Mouse (Mus musculus) left cerebral cortex, adult 8-10 months (tissue): ENCODE data around the gene 4930402H24Rik. TPM values are rescaled to one million over a fixed set of nuclear protein-coding genes. Genes with fewer than 3 reads are reported as not detected.
A peak's percentile ranks its signal among the peaks of the same experiment; 100 is the strongest.

Experiments used
- DNase-seq, 2 experiments: peaks; one replicate each; pipeline ENCODE4 v3.0.0; 2022; ENCODE audit warnings: low spot score in 2 of 2
- total RNA-seq, 4 experiments: library from RNA; stranded (reverse); gene quantifications; 2 replicates each; pipeline ENCODE4 v1.2.4; 2022

The 4930402H24Rik gene
- total RNA-seq, 4 experiments from 2014 or later = 79.2 to 90.2 (median 83.6) TPM

DNA sequence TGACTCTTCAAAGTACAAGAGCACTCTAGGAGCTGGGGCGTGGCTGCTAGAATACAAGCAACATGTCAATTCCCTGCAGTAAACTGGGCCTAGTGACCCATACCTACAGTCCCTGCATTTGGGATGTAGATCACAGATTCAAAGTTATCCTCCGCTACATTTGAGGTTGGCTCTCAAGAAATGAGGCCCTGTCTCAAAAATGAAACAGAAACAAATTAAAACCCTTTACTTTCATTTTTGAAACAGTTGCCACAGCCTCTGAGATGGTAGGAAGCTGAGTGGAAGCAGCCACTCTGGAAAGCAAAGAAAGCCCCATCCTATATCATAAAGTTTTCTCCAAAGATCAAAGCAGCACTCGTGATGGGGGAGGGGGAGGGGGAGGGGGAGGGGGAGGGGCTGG, 172.8 kb downstream of the 4930402H24Rik start:
- no peak for DNase-seq

DNA sequence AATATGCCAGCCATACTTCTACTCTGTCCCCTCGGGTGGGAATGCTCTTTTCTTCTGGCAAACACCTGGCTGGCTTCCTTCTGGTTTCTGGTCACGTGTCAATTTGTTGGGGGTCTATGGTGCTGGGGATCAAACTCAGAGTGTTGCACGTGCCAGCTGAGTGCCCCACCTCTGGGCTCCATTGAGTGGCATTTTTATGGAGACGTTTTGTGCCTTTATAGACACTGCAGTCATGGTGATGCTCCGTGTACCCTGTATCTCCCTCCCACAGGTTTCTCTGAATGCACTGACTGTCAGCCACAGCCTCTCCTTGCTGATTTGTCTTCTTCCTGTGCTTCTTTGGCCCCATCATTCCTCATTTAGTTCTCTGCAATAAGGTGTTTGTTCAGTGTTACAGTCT, 174.4 kb downstream of the 4930402H24Rik start:
- no peak for DNase-seq

DNA sequence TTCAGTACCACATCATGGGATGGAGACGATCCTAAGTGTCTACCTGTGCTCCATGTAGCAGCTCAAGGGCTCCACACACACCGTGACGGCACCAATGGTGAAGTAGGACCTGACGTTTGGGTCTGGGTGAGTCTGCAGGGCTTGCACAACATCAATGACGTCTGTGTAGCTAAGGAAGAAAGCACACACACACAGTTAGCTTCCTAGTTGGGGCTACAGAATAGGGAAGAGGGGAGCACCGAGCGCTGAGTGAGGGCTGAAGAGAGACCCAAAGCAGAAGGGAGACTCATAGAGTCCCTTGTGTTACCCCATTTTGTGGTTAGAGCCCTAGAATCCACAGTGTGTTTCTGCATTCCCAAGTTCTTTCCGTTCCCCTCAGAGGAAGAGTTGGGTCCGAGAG, 175.5 kb downstream of the 4930402H24Rik start:
- no peak for DNase-seq

DNA sequence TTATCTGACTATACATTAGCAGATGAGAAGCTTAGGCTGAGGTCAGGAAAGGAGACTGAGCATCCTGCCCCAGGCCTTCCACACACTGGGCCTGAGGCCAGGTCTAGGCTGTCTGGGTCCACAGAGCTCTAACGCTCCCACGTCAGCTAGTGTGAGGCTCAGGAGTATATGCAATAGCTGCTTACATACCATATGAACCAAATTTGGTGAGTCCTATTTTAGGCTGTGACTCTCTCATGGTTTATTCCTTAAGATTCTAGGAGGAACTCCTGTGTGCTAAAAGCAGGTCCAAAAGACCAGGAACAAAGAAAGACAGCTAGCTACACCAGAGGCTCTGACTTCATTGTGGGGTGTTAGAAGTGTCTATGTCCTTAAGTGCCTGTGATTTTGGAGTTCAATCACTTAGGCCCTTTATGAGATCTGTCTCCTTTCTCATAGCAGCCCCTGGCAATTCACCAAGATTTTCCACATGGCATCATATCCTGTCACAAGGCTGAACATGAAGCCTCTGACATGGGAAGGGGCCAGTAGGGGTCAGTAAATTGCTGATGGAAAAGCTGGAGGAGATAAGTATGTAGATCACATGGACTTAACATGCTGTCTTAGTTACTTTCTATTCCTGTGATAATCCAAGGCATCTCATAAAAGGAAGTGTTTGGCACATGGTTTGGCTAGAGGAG, 177.2 kb downstream of the 4930402H24Rik start:
- DNase-seq = no peak

DNA sequence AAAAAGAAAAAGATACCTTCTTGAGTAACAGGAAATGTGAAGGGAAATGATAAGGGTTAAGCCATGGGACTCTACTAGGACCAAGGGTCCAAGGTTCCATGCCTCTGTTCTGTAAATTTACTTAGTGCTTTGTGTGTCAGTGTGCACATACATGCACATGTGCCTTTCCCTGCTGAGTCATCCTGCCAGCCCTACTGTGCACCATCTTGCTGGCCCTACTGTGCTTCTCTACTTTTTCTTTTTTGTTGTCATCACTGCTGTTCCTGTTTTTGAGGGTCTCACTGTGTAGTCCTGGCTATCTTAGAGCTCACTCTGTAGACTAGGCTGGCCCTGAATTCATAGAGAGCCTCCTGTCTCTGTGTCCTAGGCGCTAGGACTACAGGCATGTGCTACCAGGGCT, 178.5 kb downstream of the 4930402H24Rik start:
- no peak for DNase-seq

DNA sequence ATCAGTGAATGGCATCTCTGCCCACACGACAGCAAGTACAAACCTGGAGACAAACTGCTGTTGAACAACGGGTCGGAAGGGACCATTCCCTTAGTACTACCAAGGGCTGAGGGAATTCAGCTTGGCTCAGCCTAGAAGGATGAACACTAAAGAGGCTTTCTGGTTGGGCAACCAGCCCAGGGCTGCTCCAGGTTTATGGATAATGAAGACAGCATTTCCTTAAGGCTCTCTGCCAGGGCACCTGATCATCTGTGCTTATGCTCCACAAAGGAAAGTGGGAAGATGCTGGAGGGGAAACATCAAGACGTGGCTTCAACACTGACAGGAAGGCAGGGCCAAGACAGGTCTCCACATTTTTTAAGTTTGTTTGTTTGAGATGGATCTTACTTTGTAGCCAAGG, 181.8 kb downstream of the 4930402H24Rik start:
- DNase-seq = no peak

DNA sequence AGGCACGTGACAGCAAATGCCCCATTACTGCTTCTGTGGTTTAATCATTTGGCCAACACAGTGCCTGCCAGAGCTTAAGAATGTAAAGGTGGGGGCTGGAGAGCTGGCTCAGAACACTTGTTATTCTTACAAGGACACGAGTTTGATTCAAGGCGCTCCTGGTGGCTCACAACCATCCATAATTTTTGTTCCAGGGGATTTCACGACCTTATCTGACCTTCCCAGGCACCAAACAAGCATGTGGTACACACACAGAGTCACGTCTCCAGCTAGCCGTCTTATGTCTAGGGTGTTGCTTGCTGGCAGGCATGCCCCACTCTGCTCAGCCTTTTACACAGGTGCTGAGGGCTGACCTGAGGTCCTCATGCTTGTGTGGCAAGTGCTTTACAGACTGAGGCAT, 188.3 kb downstream of the 4930402H24Rik start:
- DNase-seq = no peak

- DNase-seq = no peak
Measured at GRCm38 (mm10) chr2:130707057-130707456, 199.1 kb downstream of the 4930402H24Rik start.

DNA sequence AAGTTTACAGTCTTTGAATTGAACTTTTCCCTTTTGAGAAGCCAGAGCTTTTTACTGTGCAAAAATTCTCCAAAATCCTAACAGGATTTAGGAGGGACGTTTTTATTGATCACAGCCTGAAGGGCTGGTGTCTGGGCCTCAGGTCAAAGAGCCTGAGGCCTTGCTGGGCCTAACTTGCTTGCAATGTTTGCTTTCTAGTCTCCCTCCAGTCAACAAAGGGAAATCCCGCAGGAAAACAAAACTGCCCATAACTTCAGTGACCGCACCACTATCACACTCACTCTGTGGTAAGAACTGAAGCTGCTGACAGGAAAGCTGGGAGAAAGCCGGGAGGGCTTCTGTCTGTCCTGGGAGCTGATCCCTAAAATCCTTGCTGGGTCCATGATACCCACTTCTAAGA, 199.6 kb downstream of the 4930402H24Rik start:
- no peak for DNase-seq

GRCm38 (mm10) chr2:130705178-130705577, 201.0 kb downstream of the 4930402H24Rik start:
- no peak for DNase-seq

DNA sequence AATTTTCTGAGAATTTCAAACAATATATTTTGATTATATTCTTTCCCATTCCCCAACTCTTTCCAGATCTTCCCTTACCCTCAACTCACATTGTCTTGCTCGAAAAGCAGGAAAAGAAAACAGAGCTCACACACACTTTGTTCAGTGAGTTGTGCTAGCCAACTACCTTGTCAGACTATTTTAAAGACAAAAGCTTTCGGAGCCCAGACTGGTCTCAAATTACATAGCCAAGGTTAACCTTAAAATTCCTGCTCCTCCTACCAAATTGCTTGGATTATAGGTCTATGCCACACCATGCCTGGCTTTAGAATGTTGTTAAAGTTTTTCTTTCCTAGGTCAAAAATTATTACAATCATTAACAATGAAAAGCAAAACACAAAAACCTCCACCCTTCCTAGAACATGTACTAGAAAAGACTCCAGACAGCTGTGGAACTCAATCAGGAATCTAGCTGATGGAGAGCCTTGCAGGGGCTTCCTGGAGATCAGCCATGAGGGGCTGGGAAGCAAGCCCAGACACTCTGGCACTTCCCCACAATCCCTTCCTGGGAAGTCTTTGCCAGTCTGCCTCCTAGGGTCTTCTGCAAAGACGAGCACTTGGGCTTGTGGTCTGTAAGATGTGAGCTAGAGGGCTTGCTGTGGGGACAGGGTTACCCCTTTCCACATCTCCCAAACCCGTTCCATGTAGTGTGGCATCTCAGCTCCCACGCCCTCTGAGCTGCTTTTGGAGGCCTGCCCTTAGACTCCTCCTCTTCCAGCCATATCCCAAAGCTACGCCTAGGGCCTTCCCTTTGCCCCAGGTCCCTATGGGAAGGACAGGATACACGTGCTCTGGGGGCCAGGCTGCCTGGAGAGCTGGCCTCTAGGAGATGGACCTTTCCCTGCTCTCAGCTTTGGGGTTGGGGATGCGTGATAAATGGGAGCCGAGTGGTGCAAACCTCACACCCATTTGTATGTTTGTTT, 201.9 kb downstream of the 4930402H24Rik start:
- no peak for DNase-seq

DNA sequence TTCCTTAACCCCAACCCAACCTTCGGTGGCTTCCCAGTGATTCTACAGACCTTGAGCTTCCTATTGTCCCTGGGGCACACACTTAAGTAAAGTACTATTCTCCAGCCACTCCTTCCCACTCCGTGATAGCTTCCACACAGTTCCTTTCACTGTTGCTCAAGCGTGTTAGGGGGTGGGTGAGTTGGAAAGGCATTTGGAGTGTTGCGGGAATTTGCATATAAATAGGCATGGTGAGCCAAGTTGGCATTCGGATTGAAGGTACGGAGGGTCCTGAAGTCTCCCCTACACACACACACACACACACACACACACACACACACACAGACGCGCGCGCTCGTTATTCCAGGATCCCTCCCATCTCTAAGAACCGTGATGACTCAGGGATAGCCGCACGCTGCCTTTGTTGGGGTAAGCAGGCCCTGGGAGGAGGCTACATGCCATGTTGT, 208.4 kb downstream of the 4930402H24Rik start:
- DNase-seq = no peak

DNA sequence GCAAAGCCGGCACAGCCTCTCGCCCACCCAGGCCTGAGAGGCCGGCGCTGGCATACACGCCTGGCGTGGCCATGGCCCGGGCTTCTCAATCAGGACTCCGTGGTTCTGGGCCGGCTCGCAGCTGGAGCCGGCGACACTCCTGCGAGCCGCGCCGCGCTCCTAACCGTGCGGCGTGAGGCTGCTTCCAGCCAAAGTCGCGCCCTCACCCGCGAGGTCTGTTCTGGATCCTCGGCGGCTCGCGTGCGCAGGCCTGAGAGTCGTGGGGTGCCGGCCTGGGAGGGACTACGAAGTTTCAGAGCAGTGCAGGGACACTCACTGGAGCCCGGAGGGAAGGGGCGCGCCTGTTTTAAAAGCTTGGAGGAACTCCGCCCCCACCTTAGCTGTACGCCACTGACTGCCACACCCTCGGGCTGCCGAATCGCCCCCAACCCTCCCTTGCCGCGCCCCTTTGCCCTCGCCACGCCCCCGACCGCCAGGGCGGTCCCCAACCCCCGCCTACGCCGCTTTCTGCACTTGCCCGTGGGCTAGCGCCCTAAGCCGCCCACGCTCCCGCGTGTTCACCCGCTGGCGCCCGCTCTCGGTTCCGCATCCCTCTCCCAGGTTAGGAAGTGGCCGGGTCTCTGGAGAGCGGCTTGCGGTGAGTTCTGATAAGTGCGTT, 208.9 kb downstream of the 4930402H24Rik start, which contains the start of gene Slc4a11:
Gene Slc4a11, minus strand, starts transcription at position 367 of the 658 bp plus-strand sequence.
- no peak for DNase-seq

DNA sequence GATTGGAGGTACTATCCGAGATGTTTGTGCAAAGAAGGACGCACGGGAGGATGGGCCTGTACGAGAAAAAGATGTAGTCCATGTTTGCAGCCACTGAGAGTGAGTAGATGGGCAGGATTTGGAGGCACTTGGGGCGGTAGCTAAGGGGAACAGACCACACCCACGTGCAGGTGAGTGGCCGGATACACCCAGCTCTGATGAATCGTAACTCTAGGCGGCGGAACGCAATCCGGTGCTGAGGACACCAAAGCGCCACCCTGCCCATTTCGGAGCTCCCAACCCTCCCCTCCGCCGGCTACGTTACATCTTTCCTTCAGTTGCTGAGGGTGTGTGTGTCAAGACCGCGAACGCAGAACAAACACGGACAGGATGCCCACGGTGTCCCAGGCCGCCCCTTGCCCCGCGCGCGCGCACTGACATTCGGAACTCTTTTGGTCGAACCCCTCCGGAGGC, 209.5 kb downstream of the 4930402H24Rik start:
- DNase-seq = no peak

- no peak for DNase-seq
Measured at GRCm38 (mm10) chr2:130693563-130693962, 212.6 kb downstream of the 4930402H24Rik start.

DNA sequence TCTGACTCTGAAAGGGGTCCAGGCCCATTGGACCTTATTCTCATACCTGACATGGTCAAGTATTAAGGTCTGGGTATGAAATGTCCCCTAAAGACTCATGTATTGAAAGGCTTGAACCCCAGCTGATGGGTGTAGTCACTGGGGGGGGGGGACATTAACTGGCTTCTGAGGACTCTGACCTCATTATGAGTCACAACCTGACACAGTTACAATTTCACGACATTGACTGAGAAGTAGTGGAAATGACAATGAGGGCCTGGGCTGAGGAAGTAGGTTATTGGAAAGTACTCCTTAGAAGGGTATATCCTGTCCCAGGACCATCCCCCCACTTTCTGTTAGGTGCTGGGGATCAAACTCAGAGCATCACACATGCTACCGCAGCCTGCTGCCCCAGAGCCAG, 217.2 kb downstream of the 4930402H24Rik start:
- no peak for DNase-seq

- DNase-seq = no peak
Measured at GRCm38 (mm10) chr2:130685426-130685825, 220.8 kb downstream of the 4930402H24Rik start.

- no peak for DNase-seq
Measured at GRCm38 (mm10) chr2:130681531-130681930, 224.7 kb downstream of the 4930402H24Rik start.

DNA sequence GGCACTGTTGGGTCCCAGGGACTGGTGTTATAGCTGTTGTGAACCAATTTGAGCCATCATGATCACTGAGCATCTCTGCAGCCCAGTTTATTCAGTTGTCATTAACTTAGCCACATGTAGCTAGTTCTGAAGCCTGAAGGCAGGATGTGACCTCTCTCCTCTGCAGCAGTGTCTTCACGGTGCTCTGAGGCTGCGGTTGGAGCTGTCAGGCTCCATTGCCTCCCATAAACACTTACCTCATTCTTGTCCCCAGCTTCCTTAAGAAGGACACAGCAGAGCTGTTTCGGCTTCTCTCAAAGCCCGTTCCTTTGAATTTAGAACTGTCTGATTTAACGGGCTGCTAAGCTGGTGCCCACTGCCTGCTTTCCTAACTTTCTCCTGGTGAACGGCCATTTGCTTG, 226.3 kb downstream of the 4930402H24Rik start:
- DNase-seq = no peak

DNA sequence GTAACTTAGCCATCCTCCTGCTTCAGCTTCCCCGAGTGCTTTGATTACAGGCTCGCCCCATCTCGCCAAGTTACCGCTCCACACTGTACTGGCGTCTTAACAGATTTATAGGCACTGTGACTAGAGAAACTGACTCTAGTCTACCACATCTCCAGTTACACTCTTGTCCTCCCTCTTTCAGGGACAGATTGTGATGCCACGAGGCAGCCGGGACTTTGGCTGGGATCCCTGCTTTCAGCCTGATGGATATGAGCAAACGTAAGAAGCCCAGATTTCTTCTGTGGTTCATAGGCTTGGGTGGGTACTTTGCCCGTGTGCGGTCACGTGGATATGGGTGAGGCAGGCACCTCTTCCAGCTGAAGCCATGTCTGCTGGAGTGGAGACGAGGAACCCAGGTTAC, 227.1 kb downstream of the 4930402H24Rik start:
- DNase-seq = no peak

DNA sequence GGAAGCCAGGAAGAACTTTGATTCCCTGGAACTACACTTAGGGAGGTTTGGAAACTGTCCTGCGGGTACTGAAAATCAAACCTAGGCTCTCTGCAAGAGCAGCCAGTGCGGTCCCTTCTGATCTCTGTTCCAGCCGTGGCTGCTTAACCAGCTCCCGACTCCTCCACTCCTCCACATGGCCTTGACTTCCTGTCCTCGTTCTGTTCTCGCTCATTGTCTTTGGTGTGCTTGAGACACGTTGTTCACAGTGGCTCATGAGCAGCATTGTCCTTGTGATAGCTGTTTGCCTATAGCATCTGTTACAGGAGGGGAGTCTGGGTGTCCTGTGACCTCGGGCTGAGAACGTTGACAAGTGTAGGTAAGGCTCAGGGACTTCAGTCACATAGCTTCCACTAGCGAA, 229.0 kb downstream of the 4930402H24Rik start:
- no peak for DNase-seq

GRCm38 (mm10) chr2:130667559-130667958, 238.6 kb downstream of the 4930402H24Rik start, which contains the start of gene Itpa:
Itpa (plus strand) TSS chr2:130667610.
- peak; percentile 76 to 83 for DNase-seq
